Mouse (Mus musculus): ENCODE results near the gene Dgkq. TPM values are rescaled to one million over a fixed set of nuclear protein-coding genes. Genes with fewer than 3 reads are reported as not detected.
"Not testable (repeated sequence)": the region's sequence is repeated elsewhere in the genome, so short reads cannot be mapped to it uniquely, and the experiment has no call there.

Gene Dgkq
- polyA plus RNA-seq, 1 experiment from 2014 or later = 6.2 TPM

DNA sequence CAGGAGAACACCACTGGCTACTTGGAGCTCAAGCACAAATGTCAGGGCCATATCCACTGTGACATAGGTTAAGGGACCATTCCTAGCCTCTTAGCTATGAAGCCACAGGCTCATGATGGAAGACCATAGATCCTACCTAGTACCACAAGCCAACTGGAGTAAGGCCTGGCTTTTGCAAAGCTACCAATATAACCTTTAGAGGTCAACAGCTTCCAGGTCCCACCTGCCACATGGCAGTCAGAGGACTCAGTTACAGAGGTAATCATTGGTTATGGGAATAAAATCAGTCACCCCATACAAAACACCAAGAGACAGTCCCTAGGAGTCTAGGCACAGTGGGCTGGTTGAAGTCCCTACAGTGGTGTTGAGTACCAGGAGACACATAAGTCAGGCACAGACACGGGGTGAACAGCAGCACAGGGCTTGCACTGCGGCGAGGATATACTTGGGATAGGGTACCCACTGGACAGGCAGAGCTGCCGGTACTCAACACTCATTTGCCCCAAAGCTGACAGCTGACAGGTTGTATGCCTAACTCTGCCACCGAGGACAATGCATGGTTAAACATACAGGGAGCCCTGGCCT lies 18.2 kb downstream of the Dgkq start:
- Histone ChIP-seq H3K36me3 (peaks cover 90% of the 10 kb centered on the region), H3K9ac (no peak overlapping the region), H3K27ac (no peak overlapping the region), H3K4me2 (no peak overlapping the region), H3K27me3 (replicated peaks) (no peaks in the 10 kb centered on the region), H3K4me1 (0 out of 2 replicates have a peak, but pooled peaks cover 4% of the 10 kb centered on the region), H3K4me3 (no peak overlapping the region), H3K9me3 (replicated peaks) (no peaks in the 10 kb centered on the region)
- ATAC-seq = no peak
- 71% methylated on average over 5 of the region's 5 CpGs for WGBS (ENCODE audit: insufficient replicate concordance)

DNA sequence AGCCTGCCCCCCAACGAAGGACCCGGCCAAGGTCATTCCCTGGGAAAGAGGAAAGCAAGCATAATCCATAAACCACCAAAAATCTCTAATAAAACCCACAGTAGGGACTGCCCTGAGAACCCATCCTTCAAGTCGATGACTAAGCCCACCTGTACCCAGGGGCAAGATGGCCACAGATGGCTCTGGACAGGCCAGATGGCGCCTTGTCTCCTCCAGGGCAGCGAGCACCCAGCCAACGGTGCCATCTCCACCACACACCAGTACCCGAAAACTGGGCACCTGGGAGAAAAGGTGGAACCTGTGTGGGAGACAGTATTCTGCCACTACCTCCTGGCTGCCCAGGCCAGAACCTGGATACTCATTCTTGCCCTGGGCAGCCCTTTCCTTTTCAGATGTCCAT lies 19.1 kb downstream of the Dgkq start:
- Histone ChIP-seq H3K9me3 (replicated peaks) (no peaks in the 10 kb centered on the region), H3K27ac (no peak overlapping the region), H3K4me1 (0 out of 2 replicates have a peak, but pooled peaks cover 4% of the 10 kb centered on the region), H3K36me3 (peaks cover 90% of the 10 kb centered on the region), H3K9ac (no peak overlapping the region), H3K4me2 (no peak overlapping the region), H3K4me3 (no peak overlapping the region), H3K27me3 (replicated peaks) (no peaks in the 10 kb centered on the region)
- ATAC-seq = no peak
- WGBS (ENCODE audit: insufficient replicate concordance) = 84% methylated on average over 7 of the region's 7 CpGs

DNA sequence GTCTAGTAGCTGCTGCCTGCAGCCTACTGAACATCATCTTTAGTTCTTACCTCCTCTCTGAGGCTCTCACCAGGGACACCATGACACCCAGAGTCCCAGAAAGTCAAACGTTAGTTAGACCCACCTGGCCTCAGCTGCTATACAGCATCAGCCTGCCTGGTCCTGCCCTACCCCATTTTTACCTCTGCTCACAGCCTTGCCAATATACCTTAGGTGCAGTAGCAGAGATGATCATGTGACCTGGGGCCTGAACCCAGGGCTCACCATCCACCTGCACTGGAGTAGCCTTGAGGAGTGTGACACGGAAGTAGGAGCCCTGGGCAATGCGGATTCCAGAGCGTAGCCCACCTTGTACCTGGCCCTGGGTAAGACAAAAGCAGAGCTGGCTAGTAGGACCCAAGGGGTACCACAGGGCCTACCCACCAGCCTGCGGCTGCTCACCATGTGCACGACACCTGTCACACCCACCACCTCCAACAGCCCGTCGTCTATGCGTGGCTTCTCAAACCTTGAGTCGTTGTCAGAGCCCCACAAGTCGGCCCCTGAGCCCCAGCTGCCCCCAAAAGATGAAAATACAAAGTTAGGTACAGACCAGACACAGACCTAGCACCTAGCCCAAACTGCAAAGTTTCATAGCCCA lies 20.4 kb downstream of the Dgkq start:
- Histone ChIP-seq H3K4me2 (no peak overlapping the region), H3K4me1 (0 out of 2 replicates have a peak, but pooled peaks cover 4% of the 10 kb centered on the region), H3K36me3 (peaks cover 89% of the 10 kb centered on the region), H3K27me3 (replicated peaks) (no peaks in the 10 kb centered on the region), H3K27ac (no peak overlapping the region), H3K4me3 (no peak overlapping the region), H3K9ac (no peak overlapping the region), H3K9me3 (replicated peaks) (no peaks in the 10 kb centered on the region)
- WGBS (ENCODE audit: insufficient replicate concordance) = 81% methylated on average over 11 of the region's 11 CpGs
- no peak for ATAC-seq

DNA sequence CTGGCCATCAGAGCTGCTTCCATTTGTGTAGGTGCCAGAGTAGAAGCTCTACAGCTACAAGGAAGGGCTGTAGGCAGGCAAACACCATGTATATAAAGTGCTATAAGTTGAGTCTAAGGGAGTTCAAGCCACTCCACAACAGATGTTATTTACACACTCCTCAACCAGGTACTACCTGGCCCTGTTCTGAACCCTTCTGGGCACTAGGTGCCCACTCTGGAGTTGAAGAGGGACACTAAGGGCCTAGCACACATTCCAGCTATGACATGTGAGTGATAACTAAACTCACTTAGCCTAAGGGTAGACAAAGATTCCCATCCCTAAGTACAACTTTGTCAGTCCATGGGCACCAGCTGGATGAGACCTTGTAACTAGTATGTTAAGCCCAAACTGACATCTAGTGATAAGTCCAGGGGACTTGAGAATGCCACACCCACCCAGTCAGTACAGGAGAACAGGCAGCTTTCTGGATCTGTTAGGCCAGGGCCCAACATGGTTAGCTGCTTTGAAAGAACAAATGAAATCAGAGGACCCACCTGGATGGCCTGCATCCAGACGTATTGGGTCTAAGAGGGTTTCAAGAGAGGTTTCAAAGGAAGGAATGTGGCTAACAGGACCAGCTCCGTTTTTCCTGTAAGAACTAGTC lies 21.5 kb downstream of the Dgkq start:
- Histone ChIP-seq H3K36me3 (peaks cover 86% of the 10 kb centered on the region), H3K9me3 (replicated peaks) (no peaks in the 10 kb centered on the region)

DNA sequence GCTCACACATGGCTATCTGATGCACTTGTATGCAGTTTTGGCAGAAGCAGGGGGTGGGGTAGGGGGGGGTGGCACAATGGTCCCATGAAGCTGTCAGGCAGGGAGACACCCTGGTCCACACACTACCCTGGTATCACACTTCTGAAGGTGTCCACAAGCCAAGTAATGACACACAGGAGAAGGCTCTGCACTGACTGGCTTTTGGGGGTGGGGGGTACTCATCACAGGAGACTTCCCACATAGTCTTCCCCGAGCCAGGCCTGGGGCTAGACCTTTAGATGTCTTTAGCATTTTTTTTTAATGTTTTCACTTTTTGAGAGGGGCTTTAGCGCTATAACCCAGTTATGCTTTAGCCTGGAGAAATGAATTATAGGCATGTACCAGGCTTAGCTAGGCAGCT lies 22.2 kb downstream of the Dgkq start:
- no peaks in the 10 kb centered on the region for H3K27me3 ChIP-seq (replicated peaks)
- no peak overlapping the region for H3K4me2 ChIP-seq
- H3K36me3 ChIP-seq = peaks cover 84% of the 10 kb centered on the region
- H3K4me1 ChIP-seq = 0 out of 2 replicates have a peak, but pooled peaks cover 4% of the 10 kb centered on the region
- ATAC-seq = no peak
- no peak overlapping the region for H3K9ac ChIP-seq
- 76% methylated on average over 2 of the region's 2 CpGs for WGBS (ENCODE audit: insufficient replicate concordance)
- no peak overlapping the region for H3K27ac ChIP-seq
- H3K4me3 ChIP-seq = no peak overlapping the region
- no peaks in the 10 kb centered on the region for H3K9me3 ChIP-seq (replicated peaks)

More for the DNA sequence above, 21.5 kb downstream of the Dgkq start:
- WGBS (ENCODE audit: insufficient replicate concordance) = 76% methylated on average over 2 of the region's 2 CpGs
- no peak for ATAC-seq
- Histone ChIP-seq H3K4me1 (0 out of 2 replicates have a peak, but pooled peaks cover 4% of the 10 kb centered on the region), H3K4me3 (no peak overlapping the region), H3K27me3 (replicated peaks) (no peaks in the 10 kb centered on the region), H3K4me2 (no peak overlapping the region), H3K9ac (no peak overlapping the region), H3K27ac (no peak overlapping the region)

DNA sequence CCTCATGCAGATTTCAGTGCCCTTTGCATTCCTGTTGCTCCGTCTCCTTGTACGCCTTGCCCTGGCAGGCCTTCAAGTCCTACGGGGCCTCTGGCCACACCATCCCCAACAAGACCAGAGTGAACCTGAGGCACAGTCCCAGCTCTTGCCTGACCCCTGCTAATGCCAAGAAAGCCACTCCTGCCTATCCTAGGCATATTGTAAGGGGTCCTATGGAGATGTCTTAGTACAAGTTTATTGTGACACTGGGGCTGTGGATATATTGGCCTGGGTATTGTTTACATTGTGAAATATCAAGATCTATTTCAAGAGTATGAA lies 23.2 kb downstream of the Dgkq start:
- H3K9ac ChIP-seq = no peak overlapping the region
- 81% methylated on average over 3 of the region's 3 CpGs for WGBS (ENCODE audit: insufficient replicate concordance)
- peaks cover 90% of the 10 kb centered on the region for H3K36me3 ChIP-seq
- no peaks in the 10 kb centered on the region for H3K27me3 ChIP-seq (replicated peaks)
- H3K4me1 ChIP-seq = 0 out of 2 replicates have a peak, but pooled peaks cover 4% of the 10 kb centered on the region
- no peak for ATAC-seq
- no peak overlapping the region for H3K4me2 ChIP-seq
- no peak overlapping the region for H3K27ac ChIP-seq
- no peaks in the 10 kb centered on the region for H3K9me3 ChIP-seq (replicated peaks)
- no peak overlapping the region for H3K4me3 ChIP-seq

DNA sequence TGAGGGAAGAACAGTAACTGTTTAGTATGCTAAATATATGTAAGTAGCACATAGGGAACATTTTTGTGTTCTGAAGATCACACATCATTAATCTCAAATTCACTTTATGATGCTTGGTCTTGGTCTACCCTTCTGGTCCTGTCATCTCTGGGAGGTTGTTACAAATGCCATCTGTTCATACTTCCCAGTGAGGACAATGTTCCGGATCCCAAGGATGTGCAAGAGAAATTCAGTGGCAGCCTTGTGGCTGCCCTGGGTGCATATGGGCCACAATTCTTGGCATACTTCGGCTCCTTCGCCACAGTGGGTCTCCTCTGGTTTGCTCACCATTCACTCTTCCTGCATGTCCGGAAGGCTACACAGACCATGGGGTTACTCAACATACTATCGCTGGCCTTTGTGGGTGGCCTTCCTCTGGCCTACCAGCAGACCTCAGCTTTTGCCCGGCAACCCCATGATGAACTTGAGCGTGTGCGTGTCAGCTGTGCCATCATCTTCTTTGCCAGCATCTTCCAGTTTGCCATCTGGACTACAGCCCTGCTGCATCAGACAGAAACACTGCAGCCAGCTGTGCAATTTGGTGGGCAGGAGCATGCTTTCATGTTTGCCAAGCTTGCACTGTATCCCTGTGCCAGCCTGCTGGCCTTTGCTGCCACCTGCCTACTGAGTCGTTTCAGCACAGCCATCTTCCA lies 23.7 kb downstream of the Dgkq start:
- H3K9ac ChIP-seq = no peak overlapping the region
- H3K36me3 ChIP-seq = peaks cover 88% of the 10 kb centered on the region
- H3K27ac ChIP-seq = no peak overlapping the region
- H3K4me2 ChIP-seq = no peak overlapping the region
- H3K4me3 ChIP-seq = no peak overlapping the region
- no peak for ATAC-seq
- H3K9me3 ChIP-seq (replicated peaks) = no peaks in the 10 kb centered on the region
- 0 out of 2 replicates have a peak, but pooled peaks cover 4% of the 10 kb centered on the region for H3K4me1 ChIP-seq
- H3K27me3 ChIP-seq (replicated peaks) = no peaks in the 10 kb centered on the region
- 85% methylated on average over 9 of the region's 9 CpGs for WGBS (ENCODE audit: insufficient replicate concordance)

DNA sequence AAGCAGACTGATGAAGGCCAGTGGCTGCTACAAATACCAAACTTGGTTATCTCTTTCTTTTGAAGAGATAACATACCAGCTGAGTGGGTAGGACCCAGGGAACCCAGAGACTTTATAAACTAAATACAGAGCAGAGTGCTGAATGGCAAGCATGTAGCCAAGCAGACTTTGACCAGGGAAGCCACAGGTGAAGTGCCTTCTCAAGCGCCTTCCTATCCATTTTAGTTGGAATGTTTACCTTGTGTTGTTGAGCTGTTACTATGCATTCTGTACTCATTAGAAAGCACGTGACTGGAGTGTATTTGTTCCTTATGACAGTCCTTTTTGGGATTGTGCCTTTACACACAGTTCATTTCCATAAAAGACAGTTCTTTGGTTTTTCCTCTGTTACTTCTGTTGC lies 25.8 kb downstream of the Dgkq start:
- ATAC-seq = no peak
- H3K36me3 ChIP-seq = peaks cover 78% of the 10 kb centered on the region

DNA sequence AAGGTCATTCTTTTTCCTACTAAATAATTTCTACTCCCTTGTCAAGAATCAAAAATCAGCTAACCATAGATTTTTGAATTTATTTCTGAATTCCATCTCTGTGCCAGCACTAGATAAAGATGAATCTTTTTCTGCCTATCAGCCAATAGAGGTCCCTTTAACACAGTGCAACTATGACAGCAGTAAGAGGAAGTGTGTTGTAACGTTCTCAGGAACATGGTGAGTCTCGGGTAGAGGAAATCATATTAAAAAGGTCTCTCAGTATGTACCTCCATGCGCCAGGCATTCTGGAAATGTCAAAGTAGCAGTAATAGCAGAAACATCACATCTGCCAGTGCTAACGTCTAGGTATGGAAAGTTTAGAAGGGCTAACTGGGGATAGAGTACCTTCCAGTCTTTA lies 33.3 kb downstream of the Dgkq start:
- H3K4me1 ChIP-seq = 0 out of 2 replicates have a peak, but pooled peaks cover under 1% of the 10 kb centered on the region
- no peak overlapping the region for H3K4me3 ChIP-seq
- peaks cover 18% of the 10 kb centered on the region for H3K36me3 ChIP-seq
- H3K4me2 ChIP-seq = no peak overlapping the region
- H3K27me3 ChIP-seq (replicated peaks) = no peaks in the 10 kb centered on the region
- ATAC-seq = no peak
- H3K9me3 ChIP-seq (replicated peaks) = no peaks in the 10 kb centered on the region
- no peak overlapping the region for H3K27ac ChIP-seq
- 42% methylated on average over 4 of the region's 4 CpGs for WGBS (ENCODE audit: insufficient replicate concordance)
- H3K9ac ChIP-seq = no peak overlapping the region

More for the DNA sequence above, 25.8 kb downstream of the Dgkq start:
- H3K4me2 ChIP-seq = no peak overlapping the region
- no peak overlapping the region for H3K9ac ChIP-seq
- H3K4me1 ChIP-seq = 0 out of 2 replicates have a peak, but pooled peaks cover 4% of the 10 kb centered on the region
- H3K27me3 ChIP-seq (replicated peaks) = no peaks in the 10 kb centered on the region
- H3K4me3 ChIP-seq = no peak overlapping the region
- no peaks in the 10 kb centered on the region for H3K9me3 ChIP-seq (replicated peaks)
- no peak overlapping the region for H3K27ac ChIP-seq
- WGBS (ENCODE audit: insufficient replicate concordance) = 69% methylated on average over 2 of the region's 2 CpGs

DNA sequence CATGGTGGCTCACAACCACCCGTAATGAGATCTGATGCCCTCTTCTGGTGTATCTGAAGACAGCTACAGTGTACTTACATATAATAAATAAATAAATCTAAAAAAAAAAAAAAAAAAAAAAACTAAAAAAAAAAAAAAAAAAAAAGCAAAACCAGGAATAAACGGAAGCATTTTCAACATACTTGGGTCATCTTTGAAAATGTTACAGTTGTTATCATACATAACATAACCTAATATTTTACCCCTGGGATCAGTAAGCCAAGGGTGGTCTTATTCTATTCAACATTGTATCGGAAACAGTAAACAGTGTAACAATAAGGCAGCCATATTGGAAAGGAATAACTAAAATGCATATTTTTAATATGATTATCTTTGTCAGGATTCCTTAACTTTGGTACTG lies 35.4 kb downstream of the Dgkq start:
- H3K36me3 ChIP-seq; H3K4me3 ChIP-seq; H3K9me3 ChIP-seq (replicated peaks); ATAC-seq; H3K27me3 ChIP-seq (replicated peaks); H3K4me2 ChIP-seq; H3K9ac ChIP-seq; H3K27ac ChIP-seq: not testable (repeated sequence)
- 80% methylated on average over 2 of the region's 3 CpGs for WGBS (ENCODE audit: insufficient replicate concordance)
- H3K4me1 ChIP-seq = peaks cover 13% of the 10 kb centered on the region

DNA sequence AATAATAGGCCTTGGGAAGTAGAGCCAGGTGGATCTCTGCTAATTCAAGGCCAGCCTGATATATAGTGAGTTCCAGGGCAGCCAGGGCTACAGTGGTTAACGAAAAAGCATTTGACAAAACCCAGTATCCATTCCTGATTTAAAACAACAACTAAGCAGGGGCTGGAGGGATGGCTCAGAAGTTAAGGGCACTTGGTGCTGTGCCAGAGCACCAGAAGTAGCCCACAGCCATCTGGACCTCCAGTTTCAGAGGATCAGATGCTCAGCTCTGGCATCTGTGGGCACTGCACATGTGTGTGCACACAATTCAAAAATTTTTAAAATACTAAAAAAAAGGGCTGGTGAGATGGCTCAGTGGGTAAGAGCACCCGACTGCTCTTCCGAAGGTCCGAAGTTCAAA lies 35.8 kb downstream of the Dgkq start:
- Histone ChIP-seq H3K4me1 (peaks cover 16% of the 10 kb centered on the region), H3K9me3 (replicated peaks) (no peaks in the 10 kb centered on the region), H3K27ac (no peak overlapping the region), H3K36me3 (peaks cover 6% of the 10 kb centered on the region), H3K4me2 (no peak overlapping the region), H3K9ac (no peak overlapping the region), H3K4me3 (no peak overlapping the region), H3K27me3 (replicated peaks) (no peaks in the 10 kb centered on the region)
- 86% methylated on average over 4 of the region's 4 CpGs for WGBS (ENCODE audit: insufficient replicate concordance)
- no peak for ATAC-seq

Data from liver, embryonic 12.5 days (tissue).